Mouse (Mus musculus): ENCODE data around the gene Cd160.

The Cd160 gene

DNA sequence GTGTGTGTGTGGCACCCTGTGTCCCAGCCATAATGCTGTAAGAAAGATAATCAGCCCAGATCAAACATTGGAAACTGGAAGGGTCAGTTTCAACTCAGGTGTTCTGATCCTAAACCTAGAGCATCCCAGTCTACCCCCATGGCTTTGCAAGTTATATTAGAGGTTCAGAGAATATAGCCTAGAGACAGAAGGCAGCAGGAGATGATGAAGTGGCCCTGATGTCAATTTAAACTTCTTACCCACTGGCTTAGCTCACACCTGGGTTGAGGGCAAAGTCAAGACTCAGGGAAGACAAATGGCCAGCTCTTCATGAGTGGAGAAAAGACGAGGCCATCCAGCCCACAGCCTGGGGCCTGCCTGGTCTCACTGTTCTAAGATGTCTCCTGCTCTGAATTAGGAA lies at the start of gene Cd160, which contains the start of gene Pdzk1:
Gene Cd160, minus strand, starts transcription at position 368 of the 400 bp plus-strand sequence.
Gene Pdzk1, plus strand, starts transcription at position 301 of the 400 bp plus-strand sequence.
- no peak for DNase-seq (ENCODE audit: low read depth)

DNA sequence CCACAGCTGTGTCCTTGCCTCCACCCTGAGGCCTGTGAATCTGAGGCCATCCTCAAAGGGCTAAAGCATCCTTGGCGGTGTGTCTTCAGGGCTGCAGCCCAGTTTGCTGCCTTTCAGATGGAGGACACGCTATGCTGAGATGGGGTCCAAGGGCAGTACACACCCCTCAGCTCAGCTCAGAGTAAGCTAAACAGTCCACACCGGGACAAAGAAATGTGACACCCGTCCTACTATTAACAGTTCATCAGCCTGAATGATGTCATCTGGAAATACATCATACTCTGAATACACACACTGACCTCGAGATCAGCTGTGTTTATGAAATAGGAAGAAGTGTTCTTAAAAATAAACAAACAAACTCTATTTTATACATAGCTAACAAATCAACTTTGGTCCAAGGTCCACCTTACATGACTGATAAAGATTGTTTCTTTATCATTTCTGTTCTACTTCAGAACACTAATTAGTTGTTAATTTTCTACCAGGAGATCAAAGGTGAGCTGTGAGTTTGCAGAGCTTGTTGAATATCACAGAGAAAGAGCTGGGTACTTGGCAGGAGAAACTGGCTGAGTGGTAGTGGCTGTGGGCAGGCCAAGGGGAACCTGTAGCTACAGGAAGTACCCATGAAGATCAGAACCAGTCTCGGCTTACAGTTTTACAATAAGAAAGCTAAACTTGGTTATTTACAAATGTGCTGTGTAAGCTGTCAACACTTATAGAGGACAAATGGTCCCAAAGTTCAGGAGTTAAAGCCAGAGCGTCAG lies 45.8 kb upstream of the Cd160 start:
- DNase-seq (ENCODE audit: low read depth): no peak

GRCm38 (mm10) chr3:96872501-96872900 lies 43.4 kb upstream of the Cd160 start:
- no peak for DNase-seq (ENCODE audit: low read depth)

DNA sequence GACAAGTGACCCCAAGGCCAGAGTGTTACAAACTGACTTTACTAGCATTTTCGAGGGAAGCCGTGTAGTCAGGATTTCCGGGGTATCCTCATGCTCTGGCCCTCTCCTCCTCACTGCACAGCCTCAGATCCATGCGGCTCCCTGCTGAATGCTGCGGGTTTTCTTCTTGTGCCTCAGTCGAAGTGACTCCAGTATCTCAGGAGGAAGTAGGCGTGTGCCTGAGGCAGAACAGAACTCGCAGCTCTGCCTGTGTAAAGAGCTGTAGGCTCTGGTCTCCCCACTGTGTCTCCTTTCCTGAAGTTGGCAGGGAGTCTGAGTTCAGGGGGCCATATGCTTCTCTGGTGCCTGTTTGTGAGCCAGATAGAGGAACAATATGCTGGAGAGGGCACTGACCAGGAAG lies 41.9 kb upstream of the Cd160 start:
- DNase-seq (ENCODE audit: low read depth): no peak

GRCm38 (mm10) chr3:96870270-96870669 lies 41.1 kb upstream of the Cd160 start:
- no peak for DNase-seq (ENCODE audit: low read depth)

DNA sequence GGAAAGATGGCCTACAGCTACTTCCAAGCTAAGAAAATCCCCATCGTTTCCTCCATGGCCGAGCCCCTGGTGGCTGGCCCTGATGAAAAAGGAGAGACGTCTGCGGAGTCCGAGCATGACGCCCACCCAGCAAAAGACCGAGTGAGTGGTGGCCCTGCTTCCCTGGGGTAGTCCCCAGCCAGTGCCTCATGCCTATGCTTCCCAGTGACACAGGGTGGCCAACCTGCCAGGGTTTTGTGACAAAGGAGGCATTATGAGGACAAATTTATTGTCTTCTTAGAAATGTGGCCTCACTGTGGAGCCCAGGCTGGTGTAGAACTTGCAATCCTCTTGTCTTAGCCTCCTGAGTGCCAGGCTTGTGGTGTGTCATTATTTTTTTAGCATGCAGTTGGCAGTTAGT lies 39.9 kb upstream of the Cd160 start:
- DNase-seq (ENCODE audit: low read depth): no peak

- DNase-seq (ENCODE audit: low read depth): no peak
These were observed 39.4 kb upstream of the Cd160 start for GRCm38 (mm10) chr3:96868566-96868965.

DNA sequence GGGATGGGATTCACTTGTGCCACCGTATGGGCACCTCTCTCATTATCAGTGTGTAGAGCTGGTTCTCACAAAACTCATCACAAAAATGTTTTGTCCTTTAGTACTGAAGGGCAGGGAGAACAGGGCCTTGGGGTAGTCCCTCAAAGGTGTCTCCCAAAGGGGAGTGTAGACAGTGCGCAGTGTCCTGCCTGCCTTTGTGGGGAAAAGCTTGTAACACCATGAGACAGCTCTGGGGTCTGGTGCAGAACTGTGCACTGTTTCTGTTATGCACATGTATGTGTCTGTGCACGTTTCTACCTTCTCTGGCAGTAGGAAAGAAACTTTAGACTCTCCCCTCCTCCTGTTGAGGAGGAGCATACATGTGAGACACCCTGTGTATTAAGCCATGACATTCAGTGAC lies 38.7 kb upstream of the Cd160 start:
- no peak for DNase-seq (ENCODE audit: low read depth)

DNA sequence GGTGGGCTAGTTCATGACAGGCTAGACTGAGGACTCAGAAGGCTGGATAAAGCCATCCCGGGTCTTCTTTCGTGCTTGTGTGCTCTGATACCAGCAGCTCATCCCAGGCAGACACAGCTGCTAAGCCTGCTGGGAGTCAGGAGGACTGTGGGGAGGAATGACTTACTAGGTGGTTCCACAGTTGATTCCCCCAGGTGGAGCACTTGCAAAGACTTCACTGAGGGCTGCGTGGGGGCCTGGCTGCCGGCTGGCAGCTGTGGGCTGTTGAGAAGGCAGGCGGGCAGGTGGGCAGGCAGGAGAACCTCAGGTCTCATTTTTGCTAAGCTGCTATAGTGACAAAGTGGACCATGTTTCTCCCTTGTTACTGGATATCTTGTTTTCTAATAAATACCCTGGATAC lies 31.3 kb upstream of the Cd160 start:
- DNase-seq (ENCODE audit: low read depth): no peak

- DNase-seq (ENCODE audit: low read depth): no peak
These were observed 26.7 kb upstream of the Cd160 start for GRCm38 (mm10) chr3:96855833-96856232.

DNA sequence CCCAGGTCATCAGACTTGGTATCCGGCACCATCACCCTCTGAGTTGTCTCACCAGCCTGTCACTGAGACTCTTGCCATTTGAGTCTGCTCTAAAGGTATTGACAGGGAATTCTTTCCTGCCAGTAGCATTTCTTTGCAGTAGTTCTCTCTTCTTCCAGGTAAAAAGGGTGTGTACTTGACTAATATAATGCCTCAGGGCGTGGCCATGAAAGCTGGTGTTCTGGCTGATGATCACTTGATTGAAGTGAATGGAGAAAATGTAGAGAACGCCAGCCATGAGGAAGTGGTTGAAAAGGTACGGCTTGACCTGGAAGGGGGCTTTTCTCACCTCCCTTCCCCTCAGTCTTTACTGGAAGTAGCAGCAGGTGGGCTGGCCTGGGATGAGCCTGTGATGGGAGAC lies 25.2 kb upstream of the Cd160 start:
- DNase-seq (ENCODE audit: low read depth): no peak

DNA sequence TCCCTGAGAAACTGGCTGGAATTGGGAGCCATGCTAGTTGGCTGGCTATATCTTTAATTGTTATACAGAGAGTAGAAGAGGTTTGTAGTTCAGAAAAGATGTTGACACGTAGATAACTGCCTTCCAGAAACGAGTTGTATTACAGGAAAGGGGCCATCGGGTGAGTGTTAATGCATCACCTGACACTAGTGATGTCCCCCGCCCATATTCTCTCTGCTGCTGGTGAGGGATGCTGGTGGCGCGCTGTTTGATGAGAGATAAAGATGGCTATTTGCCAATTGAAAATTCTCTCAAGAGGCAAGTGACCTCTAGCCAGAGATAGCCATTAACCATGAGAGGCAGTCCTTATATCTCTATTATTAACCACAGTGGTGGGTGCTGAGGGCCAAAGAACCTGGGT lies 23.4 kb upstream of the Cd160 start:
- DNase-seq (ENCODE audit: low read depth): no peak

DNA sequence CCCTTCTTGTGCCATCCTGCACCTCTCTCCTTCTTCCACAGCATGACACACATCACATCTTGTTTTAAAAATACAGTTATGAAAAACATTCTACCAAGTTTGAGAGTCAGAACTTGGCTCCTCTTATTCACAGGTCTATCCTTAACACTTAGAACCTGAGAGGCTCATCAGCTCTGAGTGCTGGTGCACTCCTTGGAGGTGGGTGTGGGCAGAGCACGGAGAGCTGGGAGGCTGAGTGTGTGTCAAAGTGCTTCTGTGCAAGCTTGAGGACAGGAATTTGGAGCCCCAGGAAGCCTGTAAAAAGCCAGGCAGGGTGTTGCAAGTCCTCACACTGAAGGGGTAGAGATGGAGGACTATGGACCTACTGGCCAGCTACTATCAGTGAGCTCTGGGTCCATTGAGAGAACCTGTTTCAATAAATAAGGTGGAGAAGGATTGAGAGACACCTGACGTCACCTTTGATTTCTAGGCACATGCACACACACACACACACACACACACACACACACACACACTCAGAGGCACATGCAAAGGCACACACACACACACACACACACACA lies 20.1 kb upstream of the Cd160 start:
- no peak for DNase-seq (ENCODE audit: low read depth)

DNA sequence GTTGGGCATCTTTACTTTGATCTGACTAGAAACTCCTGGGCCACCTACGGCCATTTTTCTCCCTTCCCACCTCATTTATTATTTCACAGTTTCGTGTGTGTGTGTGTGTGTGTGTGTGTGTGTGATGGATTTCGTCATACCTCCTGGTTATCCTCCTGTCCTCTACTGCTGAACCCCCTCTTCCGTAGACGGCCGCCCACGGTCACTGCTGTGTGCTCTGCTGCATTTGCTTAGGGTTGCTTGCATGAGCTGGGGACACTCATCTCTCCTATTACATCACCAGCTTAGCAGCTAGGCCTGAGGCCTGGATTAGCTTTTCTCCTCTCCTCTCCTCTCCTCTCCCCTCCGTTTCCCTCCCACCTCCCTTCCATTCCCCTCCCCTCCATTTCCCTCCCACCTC lies 19.3 kb upstream of the Cd160 start:
- DNase-seq (ENCODE audit: low read depth): no peak

- no peak for DNase-seq (ENCODE audit: low read depth)
These were observed 18.5 kb upstream of the Cd160 start for GRCm38 (mm10) chr3:96847661-96848060.

GRCm38 (mm10) chr3:96846985-96847384 lies 17.8 kb upstream of the Cd160 start:
- DNase-seq (ENCODE audit: low read depth): no peak

DNA sequence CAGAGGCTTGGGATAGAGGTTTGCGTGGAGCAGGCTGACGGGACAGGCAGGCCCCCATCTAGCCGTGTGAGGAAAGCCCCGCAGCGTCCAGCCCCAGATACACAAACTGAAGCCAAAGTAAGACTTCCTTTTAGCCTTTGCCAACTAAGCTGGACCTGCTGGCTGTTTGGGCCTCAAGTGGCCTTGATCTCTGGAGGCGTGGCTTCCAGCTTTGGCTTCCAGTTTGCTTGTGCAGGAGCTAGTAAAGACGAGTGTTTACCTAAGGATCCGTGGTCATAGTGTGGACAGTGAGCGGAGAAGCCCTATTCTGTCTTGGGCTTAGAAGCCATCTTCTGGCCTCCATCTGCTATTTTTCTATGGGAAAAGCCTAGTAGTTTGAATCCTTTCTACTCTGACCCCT lies 16.7 kb upstream of the Cd160 start:
- DNase-seq (ENCODE audit: low read depth): no peak

- DNase-seq (ENCODE audit: low read depth): no peak
These were observed 16.0 kb upstream of the Cd160 start for GRCm38 (mm10) chr3:96845191-96845590.

DNA sequence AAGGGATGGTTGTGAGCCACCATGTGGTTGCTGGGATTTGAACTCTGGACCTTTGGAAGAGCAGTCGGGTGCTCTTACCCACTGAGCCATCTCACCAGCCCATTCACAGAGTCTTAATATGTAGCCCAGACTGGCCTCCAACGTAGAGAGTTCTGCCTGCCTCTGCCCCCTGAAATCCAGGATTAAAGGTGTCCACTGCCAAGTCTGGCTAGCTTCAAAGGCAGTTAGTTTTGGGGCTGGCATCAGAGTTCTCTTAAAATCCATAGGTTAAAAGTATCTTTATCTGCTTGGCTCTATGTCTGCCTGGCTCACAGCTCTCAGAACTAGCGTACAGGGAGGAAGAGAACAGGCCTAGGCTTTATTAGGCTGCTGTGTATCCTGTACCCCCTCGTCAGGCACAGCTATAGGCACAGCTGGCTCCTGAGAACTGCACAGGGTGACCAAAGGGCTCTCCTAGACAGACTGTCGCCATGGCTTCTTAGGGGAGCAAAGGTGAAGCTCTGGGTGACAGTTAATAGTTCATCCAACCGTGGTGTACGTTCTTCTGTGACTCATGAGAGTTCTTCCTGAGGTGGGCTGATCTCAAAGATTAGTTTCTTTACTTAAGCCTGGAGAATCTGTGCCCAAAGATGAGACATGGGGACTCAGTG lies 10.0 kb upstream of the Cd160 start:
- DNase-seq (ENCODE audit: low read depth): no peak

DNA sequence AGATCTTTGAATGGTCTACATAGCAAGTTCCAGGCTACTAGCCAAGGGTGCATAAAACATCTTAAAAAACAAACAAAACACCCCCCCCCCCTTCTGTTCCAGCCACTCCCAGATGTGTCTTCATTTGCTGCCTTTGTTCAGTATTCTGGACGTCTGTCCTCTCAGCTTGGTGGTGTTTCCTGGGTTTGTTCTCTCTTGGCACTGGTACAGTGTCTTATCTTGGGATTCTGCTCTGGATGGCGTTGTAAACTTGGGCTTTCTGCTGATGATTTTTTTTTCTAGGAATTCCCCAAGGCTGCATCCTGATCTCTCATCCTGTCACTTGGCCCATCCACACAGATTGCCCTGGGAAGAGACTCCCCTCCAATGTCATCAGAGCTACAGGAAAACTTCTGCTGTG lies 7.3 kb upstream of the Cd160 start:
- no peak for DNase-seq (ENCODE audit: low read depth)

- no peak for DNase-seq (ENCODE audit: low read depth)
These were observed 5.6 kb upstream of the Cd160 start for GRCm38 (mm10) chr3:96834587-96835348.

DNA sequence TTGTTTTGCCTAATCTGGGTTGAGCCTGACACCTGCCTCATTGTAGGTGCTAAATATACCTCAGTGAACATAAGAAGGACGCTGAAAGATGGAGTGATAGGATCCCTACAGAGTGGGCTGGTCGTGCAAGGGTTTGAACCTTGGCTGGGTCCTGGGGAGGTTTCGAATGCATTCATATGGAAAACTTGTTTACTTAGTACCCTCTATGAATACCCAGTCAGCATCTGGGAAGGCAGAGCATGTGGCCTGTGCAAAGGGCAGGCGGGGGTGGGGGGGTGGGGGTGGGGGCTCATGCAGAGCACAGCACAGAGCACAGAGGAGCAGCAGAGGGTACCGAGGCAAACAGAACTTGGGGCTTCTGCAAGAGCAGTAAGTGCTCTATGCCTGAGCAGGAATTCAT lies 3.8 kb upstream of the Cd160 start:
- no peak for DNase-seq (ENCODE audit: low read depth)

- no peak for DNase-seq (ENCODE audit: low read depth)
These were observed 705 bp upstream of the Cd160 start for GRCm38 (mm10) chr3:96829856-96830255.
